ENCODE assay signal across 9 mouse cellular contexts in genomic region chr19:37559286-37560079, GRCm38 (mm10). TPM values are rescaled to one million over a fixed set of nuclear protein-coding genes. Genes with fewer than 3 reads are reported as not detected.
DNase-seq lines count a peak whose midpoint lies in the region; ATAC-seq and TF ChIP-seq lines count a peak whose summit lies in the region.
"Had no signal": no experiment of that assay in that cellular context is flagged by ENCODE, and none has a peak within 500 bp of the region (broad histone marks: within the 10 kb centered on the region; RNA-seq: fewer than 3 reads in every experiment).

No protein-coding gene starts in this region.

- H3K9ac ChIP-seq in forebrain, embryonic 11.5 days (ENCODE audit: low read length), result no peak overlapping the region
- no peak overlapping the region for H3K9ac ChIP-seq in forebrain, embryonic 15.5 days (replicated peaks)
- no peak overlapping the region for H3K9ac ChIP-seq in kidney, postnatal 0 days (ENCODE audit: low read depth, low read length)
- H3K9ac ChIP-seq in midbrain, embryonic 14.5 days (replicated peaks; ENCODE audit: low read length), result no peak overlapping the region; the same call in 1 of the 2 replicates

- peak; percentile 66 for TF ChIP-seq CTCF in kidney, postnatal 0 days (IDR thresholded peaks at IDR 0.05; ENCODE audit: low read depth)

- no peak for DNase-seq in forebrain, embryonic 10.5 days (ENCODE audit: extremely low spot score, low spot score)
- no peak for DNase-seq in forebrain, embryonic 11.5 days (ENCODE audit: low spot score)
- DNase-seq in MN1 (ENCODE audit: low spot score), result peak; percentile 32
- DNase-seq in kidney, postnatal 0 days (ENCODE audit: low spot score), result peak; percentile 69
- peak; percentile 76 for DNase-seq in midbrain, embryonic 14.5 days
- DNase-seq in thymus, postnatal 36 days, result peak; percentile 57 to 68
- DNase-seq in adrenal gland, postnatal 36 days, result no peak

- peaks cover 25% of the 10 kb centered on the region for H3K4me1 ChIP-seq in forebrain, embryonic 10.5 days
- no peaks in the 10 kb centered on the region; the same call in 1 of the 2 replicates for H3K4me1 ChIP-seq in forebrain, embryonic 11.5 days (replicated peaks; ENCODE audit: control insufficient read depth, insufficient read depth, low read length)
- H3K4me1 ChIP-seq in forebrain, embryonic 15.5 days, result peaks cover 23% of the 10 kb centered on the region
- H3K4me1 ChIP-seq in kidney, postnatal 0 days (replicated peaks; ENCODE audit: insufficient read depth, low read length), result no peaks in the 10 kb centered on the region
- peaks cover 4% of the 10 kb centered on the region; the same call in 1 of the 2 replicates for H3K4me1 ChIP-seq in midbrain, embryonic 14.5 days (ENCODE audit: control insufficient read depth, insufficient read depth, low read length)

- ATAC-seq in forebrain, embryonic 11.5 days (replicated peaks; ENCODE audit: low FRiP score), result no peak
- peak; percentile 64 for ATAC-seq in forebrain, embryonic 15.5 days (replicated peaks)
- ATAC-seq in kidney, postnatal 0 days (replicated peaks; ENCODE audit: low FRiP score, low read depth), result peak; percentile 59; the same call in 1 of the 2 replicates
- ATAC-seq in midbrain, embryonic 14.5 days (ENCODE audit: low FRiP score, low TSS enrichment), result no peak

- no peak overlapping the region for H3K27ac ChIP-seq in forebrain, embryonic 10.5 days
- H3K27ac ChIP-seq in forebrain, embryonic 11.5 days (ENCODE audit: low read depth, low read length), result no peak overlapping the region
- no peak overlapping the region for H3K27ac ChIP-seq in forebrain, embryonic 15.5 days (replicated peaks)
- H3K27ac ChIP-seq in kidney, postnatal 0 days, result peak overlapping the region; percentile 77
- no peak overlapping the region for H3K27ac ChIP-seq in midbrain, embryonic 14.5 days (replicated peaks; ENCODE audit: low read depth, low read length)
- H3K27ac ChIP-seq: macrophage had no signal

- H3K36me3 ChIP-seq in forebrain, embryonic 10.5 days (replicated peaks), result no peaks in the 10 kb centered on the region
- no peaks in the 10 kb centered on the region for H3K36me3 ChIP-seq in forebrain, embryonic 11.5 days (ENCODE audit: control insufficient read depth, insufficient read depth, low read length)
- no peaks in the 10 kb centered on the region for H3K36me3 ChIP-seq in forebrain, embryonic 15.5 days
- H3K36me3 ChIP-seq in kidney, postnatal 0 days (ENCODE audit: insufficient read depth, low read length), result no peaks in the 10 kb centered on the region
- no peaks in the 10 kb centered on the region for H3K36me3 ChIP-seq in midbrain, embryonic 14.5 days (ENCODE audit: control insufficient read depth, insufficient read depth, low read length)

- H3K27me3 ChIP-seq in forebrain, embryonic 10.5 days (ENCODE audit: poor library complexity, severe bottlenecking), result peaks cover 5% of the 10 kb centered on the region; the same call in 1 of the 2 replicates
- no peaks in the 10 kb centered on the region for H3K27me3 ChIP-seq in forebrain, embryonic 11.5 days (ENCODE audit: control insufficient read depth, insufficient read depth, low read length)
- no peaks in the 10 kb centered on the region for H3K27me3 ChIP-seq in forebrain, embryonic 15.5 days
- H3K27me3 ChIP-seq in kidney, postnatal 0 days (ENCODE audit: insufficient read depth, low read length), result no peaks in the 10 kb centered on the region
- 0 out of 2 replicates have a peak, but pooled peaks cover 2% of the 10 kb centered on the region for H3K27me3 ChIP-seq in midbrain, embryonic 14.5 days (ENCODE audit: control insufficient read depth, insufficient read depth, low read length)

- no peaks in the 10 kb centered on the region for H3K9me3 ChIP-seq in forebrain, embryonic 10.5 days
- no peaks in the 10 kb centered on the region for H3K9me3 ChIP-seq in forebrain, embryonic 11.5 days (ENCODE audit: control insufficient read depth, low read length)
- H3K9me3 ChIP-seq in forebrain, embryonic 15.5 days, result no peaks in the 10 kb centered on the region
- H3K9me3 ChIP-seq in kidney, postnatal 0 days (replicated peaks; ENCODE audit: low read length), result no peaks in the 10 kb centered on the region
- no peaks in the 10 kb centered on the region for H3K9me3 ChIP-seq in midbrain, embryonic 14.5 days (ENCODE audit: control insufficient read depth, low read length)

- 43% methylated on average over 9 of the region's 9 CpGs for WGBS in forebrain, embryonic 10.5 days
- 39% methylated on average over 9 of the region's 9 CpGs for WGBS in forebrain, embryonic 11.5 days
- WGBS in forebrain, embryonic 15.5 days, result 35% methylated on average over 9 of the region's 9 CpGs
- WGBS in kidney, postnatal 0 days, result 30% methylated on average over 9 of the region's 9 CpGs
- WGBS in midbrain, embryonic 14.5 days, result 46% methylated on average over 9 of the region's 9 CpGs

- 0 out of 2 replicates have a peak overlapping the region, but pooled peaks have one; percentile 1 for H3K4me3 ChIP-seq in forebrain, embryonic 10.5 days
- H3K4me3 ChIP-seq in forebrain, embryonic 11.5 days (ENCODE audit: low read depth, low read length), result no peak overlapping the region
- no peak overlapping the region for H3K4me3 ChIP-seq in forebrain, embryonic 15.5 days
- no peak overlapping the region for H3K4me3 ChIP-seq in kidney, postnatal 0 days (replicated peaks; ENCODE audit: low read depth, low read length)
- H3K4me3 ChIP-seq in midbrain, embryonic 14.5 days (replicated peaks; ENCODE audit: low read depth, low read length), result no peak overlapping the region

- no peak overlapping the region for H3K4me2 ChIP-seq in forebrain, embryonic 11.5 days (ENCODE audit: low read depth, low read length, severe bottlenecking)
- H3K4me2 ChIP-seq in forebrain, embryonic 15.5 days (replicated peaks), result 0 out of 2 replicates have a peak overlapping the region, but pooled peaks have one; percentile 18
- peak overlapping the region; percentile 37; the same call in 1 of the 2 replicates for H3K4me2 ChIP-seq in kidney, postnatal 0 days (ENCODE audit: low read length)
- no peak overlapping the region for H3K4me2 ChIP-seq in midbrain, embryonic 14.5 days (ENCODE audit: low read length)

RNA-seq across cellular contexts. Expression of gene Exoc6, which starts 9.3 kb away (rescaled TPM):
- 9.3 and 9.6 TPM in 2 replicates for polyA plus RNA-seq in forebrain, embryonic 10.5 days (2016; fragmentation: Nextera tagmentation; extraction: Ambion mirVana)
- 9.1 and 10.2 TPM in 2 replicates for polyA plus RNA-seq in forebrain, embryonic 11.5 days (2014; fragmentation: Nextera tagmentation; extraction: Ambion mirVana)
- 22.0 and 22.1 TPM in 2 replicates for polyA plus RNA-seq in forebrain, embryonic 15.5 days (2015; fragmentation: Nextera tagmentation; extraction: Ambion mirVana)
- 28.1 and 29.9 TPM in 2 replicates for polyA plus RNA-seq in kidney, postnatal 0 days (2015; fragmentation: Nextera tagmentation; extraction: Ambion mirVana)
- 19.3 and 21.4 TPM in 2 replicates for polyA plus RNA-seq in midbrain, embryonic 14.5 days (2014; fragmentation: Nextera tagmentation; extraction: Ambion mirVana)
- 10 to 100 TPM; 16.7 to 24.6 TPM for total RNA-seq in adrenal gland, postnatal 36 days (2021)

Comparison
In these comparisons a context has a peak if more than half of its experiments do, and no peak if none do; other contexts are left out.
1. ATAC-seq: peak in forebrain, embryonic 15.5 days (single experiment) and kidney, postnatal 0 days (single experiment); none in forebrain, embryonic 11.5 days (single experiment) and midbrain, embryonic 14.5 days (single experiment).
2. H3K4me2 ChIP-seq: peak in forebrain, embryonic 15.5 days (single experiment) and kidney, postnatal 0 days (single experiment); none in forebrain, embryonic 11.5 days (single experiment) and midbrain, embryonic 14.5 days (single experiment).
3. DNase-seq: peak in MN1 (single experiment), kidney, postnatal 0 days (single experiment), midbrain, embryonic 14.5 days (single experiment) and thymus, postnatal 36 days (2 of 2); none in forebrain, embryonic 10.5 days (single experiment), forebrain, embryonic 11.5 days (single experiment) and adrenal gland, postnatal 36 days (0 of 2).